Mouse (Mus musculus): ENCODE data around the gene Tmem186. TPM values are rescaled to one million over a fixed set of nuclear protein-coding genes. Genes with fewer than 3 reads are reported as not detected.

Gene Tmem186
- polyA plus RNA-seq, 1 experiment from 2014 or later = 6.0 TPM

DNA sequence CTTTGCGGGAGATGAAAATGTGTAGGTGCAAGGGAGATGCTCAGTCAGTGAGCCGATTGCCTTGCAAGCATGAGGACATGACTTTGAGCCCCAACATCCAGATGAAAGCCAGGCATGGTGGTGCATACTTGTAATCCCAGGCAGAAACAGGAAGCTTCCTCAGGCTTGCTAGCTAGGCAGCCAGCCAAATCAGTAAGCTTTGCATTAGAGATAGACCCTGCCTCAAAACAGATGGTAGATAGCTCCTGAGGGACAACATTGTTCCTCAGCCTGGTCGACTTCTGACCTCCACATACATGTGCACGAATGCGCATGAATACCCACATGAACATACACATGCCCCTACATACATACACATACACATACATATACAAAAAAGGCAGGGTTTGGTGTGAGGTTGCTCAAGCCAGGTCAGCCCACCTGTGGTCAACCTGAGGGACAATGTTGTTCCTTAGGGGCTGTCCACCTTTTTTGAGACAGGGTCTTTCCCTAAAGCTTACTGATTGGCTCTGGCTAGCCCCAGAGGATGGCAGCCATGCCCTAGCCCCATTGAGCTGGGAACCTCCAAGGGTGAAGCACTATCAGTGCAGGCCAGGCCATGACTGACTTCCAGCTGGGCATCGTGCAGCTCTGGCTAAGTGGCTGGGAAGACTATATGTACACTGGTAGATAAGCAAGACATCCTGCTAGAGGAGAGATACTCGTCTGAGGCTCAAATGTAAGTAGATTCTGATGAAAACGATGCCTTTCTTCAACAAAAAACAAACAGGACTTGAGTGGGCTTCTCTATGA is 25.1 kb downstream of the Tmem186 start:
- H3K36me3 ChIP-seq (ENCODE audit: inconsistent target) = no peaks in the 10 kb centered on the region
- no peaks in the 10 kb centered on the region for H3K79me2 ChIP-seq (ENCODE audit: inconsistent target)
- no peak overlapping the region for H3K27ac ChIP-seq
- WGBS (ENCODE audit: missing documents) = 81% methylated on average over 8 of the region's 8 CpGs
- no peak overlapping the region for H3K4me3 ChIP-seq (ENCODE audit: inconsistent target)

DNA sequence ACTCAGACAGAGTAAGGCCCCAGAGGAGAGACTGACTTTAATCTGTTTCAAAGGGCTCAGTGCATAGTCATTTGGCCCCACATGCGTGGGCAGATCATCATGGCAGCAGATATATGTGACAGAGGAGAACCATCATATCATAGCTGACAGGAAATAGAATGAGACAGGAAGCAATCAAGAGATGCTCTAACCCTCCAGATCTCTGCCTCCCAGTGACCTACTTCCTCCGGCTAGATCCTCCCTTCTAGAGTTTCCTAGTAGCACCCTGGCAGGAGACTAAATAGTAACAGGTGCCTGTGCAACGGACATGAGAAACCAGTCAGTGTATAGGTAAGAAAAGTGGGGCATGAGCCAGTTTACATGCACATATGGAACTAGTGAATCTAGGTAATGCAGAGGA is 27.1 kb downstream of the Tmem186 start:
- no peaks in the 10 kb centered on the region for H3K79me2 ChIP-seq (ENCODE audit: inconsistent target)
- H3K27ac ChIP-seq = no peak overlapping the region
- no peak overlapping the region for H3K4me3 ChIP-seq (ENCODE audit: inconsistent target)
- 81% methylated on average over 3 of the region's 3 CpGs for WGBS (ENCODE audit: missing documents)
- no peaks in the 10 kb centered on the region for H3K36me3 ChIP-seq (ENCODE audit: inconsistent target)

DNA sequence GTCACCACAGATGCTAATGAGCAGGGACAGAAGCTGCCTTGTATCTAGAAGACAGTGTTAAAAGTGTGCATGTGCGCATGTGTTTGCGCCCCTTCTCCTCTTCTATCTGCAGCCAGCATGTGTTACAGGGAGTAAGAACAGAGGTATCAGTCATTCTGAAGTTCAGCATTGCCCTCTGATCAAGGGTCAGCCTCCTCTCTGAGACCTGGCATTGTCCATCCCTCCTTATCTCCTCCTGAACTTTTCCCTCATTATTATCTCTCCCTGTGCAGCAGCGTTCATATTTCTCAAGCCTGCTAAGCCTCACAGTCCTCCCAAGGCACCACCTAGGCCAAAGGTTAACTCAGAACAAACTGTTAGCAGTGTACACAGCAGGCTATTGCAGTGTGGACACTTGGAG is 33.7 kb downstream of the Tmem186 start:
- no peak overlapping the region for H3K4me3 ChIP-seq (ENCODE audit: inconsistent target)
- no peak overlapping the region for H3K27ac ChIP-seq
- no peaks in the 10 kb centered on the region for H3K79me2 ChIP-seq (ENCODE audit: inconsistent target)
- no peaks in the 10 kb centered on the region for H3K36me3 ChIP-seq (ENCODE audit: inconsistent target)
- WGBS (ENCODE audit: missing documents) = 94% methylated on average over 2 of the region's 3 CpGs

DNA sequence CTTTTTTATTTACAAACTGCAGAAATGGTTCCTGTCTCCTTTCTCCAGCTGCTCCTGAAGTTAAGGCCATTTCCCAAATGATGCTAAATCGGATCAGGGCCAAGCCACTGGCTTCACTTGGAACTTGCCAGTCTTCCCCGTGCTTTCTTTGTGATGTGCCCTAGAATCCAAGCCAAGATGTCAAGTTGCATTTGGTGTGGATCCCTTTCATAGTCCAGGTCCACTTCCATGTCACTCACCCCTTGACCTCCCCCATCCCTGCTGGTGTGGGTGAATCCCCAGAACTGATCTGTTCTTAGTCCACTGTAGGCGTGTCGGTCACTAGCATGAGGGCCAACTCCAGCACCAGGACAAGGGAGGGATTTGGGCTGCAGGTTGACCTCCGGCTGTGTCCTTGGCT is 40.0 kb downstream of the Tmem186 start:
- H3K27ac ChIP-seq = no peak overlapping the region
- 95% methylated on average over 5 of the region's 5 CpGs for WGBS (ENCODE audit: missing documents)
- H3K79me2 ChIP-seq (ENCODE audit: inconsistent target) = no peaks in the 10 kb centered on the region
- H3K36me3 ChIP-seq (ENCODE audit: inconsistent target) = no peaks in the 10 kb centered on the region
- no peak overlapping the region for H3K4me3 ChIP-seq (ENCODE audit: inconsistent target)

DNA sequence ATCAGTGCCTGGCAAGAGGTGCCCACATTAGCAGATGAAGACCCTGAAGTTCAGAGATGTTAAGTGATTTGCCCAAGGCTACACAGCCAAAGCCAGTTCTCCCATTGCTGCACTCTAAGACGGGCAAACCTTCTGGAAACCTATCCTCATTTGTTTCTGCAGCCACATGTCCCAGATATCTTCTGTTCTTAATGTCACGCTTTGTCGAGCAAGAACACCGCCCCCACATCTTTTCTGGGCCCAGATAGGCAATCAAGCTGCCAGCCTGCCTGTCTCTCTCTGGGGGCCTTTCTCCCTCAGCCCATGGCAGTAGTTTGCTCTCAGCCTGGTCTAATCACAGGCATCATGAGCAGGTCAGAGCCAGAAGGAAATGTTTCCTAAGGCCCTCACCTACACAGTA is 41.2 kb downstream of the Tmem186 start:
- Histone ChIP-seq H3K4me3 (ENCODE audit: inconsistent target) (no peak overlapping the region), H3K79me2 (ENCODE audit: inconsistent target) (no peaks in the 10 kb centered on the region), H3K27ac (no peak overlapping the region), H3K36me3 (ENCODE audit: inconsistent target) (no peaks in the 10 kb centered on the region)
- 81% methylated on average over 4 of the region's 4 CpGs for WGBS (ENCODE audit: missing documents)

DNA sequence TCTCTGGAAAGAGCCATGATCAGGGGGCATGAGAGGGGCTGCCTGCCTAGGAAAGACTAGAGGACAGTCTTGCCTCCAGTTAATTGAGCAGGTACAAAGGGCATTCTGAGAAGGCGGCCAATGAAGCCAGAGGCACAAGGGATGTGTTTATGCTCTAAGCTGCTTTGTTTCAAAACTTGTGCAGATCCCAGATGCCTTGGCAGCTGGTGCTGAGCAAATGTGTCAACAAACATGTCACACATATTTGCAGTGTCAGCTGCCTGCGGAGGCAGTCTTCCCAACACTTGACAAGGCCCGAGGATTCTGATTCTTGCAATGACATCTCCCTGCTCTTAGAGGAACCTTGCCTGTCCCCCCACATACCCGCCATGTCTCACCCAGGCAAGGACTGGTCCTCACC is 42.1 kb downstream of the Tmem186 start:
- WGBS (ENCODE audit: missing documents) = 91% methylated on average over 4 of the region's 4 CpGs
- Histone ChIP-seq H3K27ac (no peak overlapping the region), H3K4me3 (ENCODE audit: inconsistent target) (no peak overlapping the region), H3K79me2 (ENCODE audit: inconsistent target) (no peaks in the 10 kb centered on the region), H3K36me3 (ENCODE audit: inconsistent target) (no peaks in the 10 kb centered on the region)

DNA sequence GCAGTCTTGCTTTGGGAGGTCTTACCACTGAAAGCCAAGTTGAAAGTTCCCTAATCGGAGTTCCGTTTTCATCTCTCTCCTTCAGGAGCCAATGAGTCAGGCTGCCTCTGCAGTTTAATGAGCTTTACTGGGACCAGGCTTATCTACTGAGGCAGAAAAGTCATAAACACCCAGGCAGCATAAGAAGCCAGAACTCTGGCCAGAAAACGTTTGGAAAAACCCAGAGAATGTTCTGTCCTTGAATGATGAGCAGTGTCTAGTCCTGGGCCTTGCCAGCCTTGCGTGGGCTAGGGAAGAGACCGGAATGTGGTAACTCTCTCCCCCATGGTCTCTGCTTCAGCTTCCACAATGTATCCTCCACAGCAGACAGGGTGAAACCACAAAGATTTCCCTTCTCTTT is 52.5 kb downstream of the Tmem186 start:
- Histone ChIP-seq H3K27ac (no peak overlapping the region), H3K4me3 (ENCODE audit: inconsistent target) (no peak overlapping the region), H3K79me2 (ENCODE audit: inconsistent target) (no peaks in the 10 kb centered on the region), H3K36me3 (ENCODE audit: inconsistent target) (no peaks in the 10 kb centered on the region)
- WGBS (ENCODE audit: missing documents) = 69% methylated on average over 5 of the region's 5 CpGs

DNA sequence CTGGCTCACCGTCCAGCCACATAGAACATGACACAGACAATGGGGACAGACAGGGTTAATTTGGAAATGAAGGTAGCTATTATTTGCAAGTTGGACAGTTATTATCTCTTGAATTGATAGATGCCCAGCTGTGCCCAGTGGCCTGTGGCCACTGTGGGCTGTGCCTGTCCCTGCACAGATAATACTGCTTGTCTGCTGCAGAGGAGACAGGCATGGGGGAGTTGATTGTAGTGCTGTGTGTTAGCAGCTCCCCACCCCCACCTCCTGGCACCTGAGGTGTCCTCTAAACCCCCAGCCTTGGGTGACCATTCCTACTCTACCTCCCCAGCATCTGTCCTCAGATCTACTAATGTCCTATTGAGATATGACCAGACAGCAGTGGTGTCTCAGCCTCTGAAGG is 53.3 kb downstream of the Tmem186 start:
- WGBS (ENCODE audit: missing documents) = 100% methylated on average over 1 of the region's 1 CpGs

More for the DNA sequence above, 53.3 kb downstream of the Tmem186 start:
- H3K4me3 ChIP-seq (ENCODE audit: inconsistent target) = no peak overlapping the region
- H3K36me3 ChIP-seq (ENCODE audit: inconsistent target) = no peaks in the 10 kb centered on the region
- no peak overlapping the region for H3K27ac ChIP-seq
- H3K79me2 ChIP-seq (ENCODE audit: inconsistent target) = no peaks in the 10 kb centered on the region

Other genes with a start within 250 kb of the Tmem186 start
- not detected in 3 replicates for gene Tmem114, start 212.6 kb downstream of the Tmem186 start, polyA plus RNA-seq (2018)
- 3.4 to 6.3 TPM (median 5.4 TPM) in 3 replicates for gene Mettl22, start 166.9 kb downstream of the Tmem186 start, polyA plus RNA-seq (2018)
- gene Abat, start 124.3 kb downstream of the Tmem186 start, polyA plus RNA-seq (2018) = not detected in 3 replicates
- gene Pmm2, start within 50 bp of the Tmem186 start, polyA plus RNA-seq (2018) = 58.2 to 78.8 TPM (median 59.4 TPM) in 3 replicates
- gene Carhsp1, start 34.4 kb upstream of the Tmem186 start, polyA plus RNA-seq (2018) = 10.6 to 24.9 TPM (median 19.0 TPM) in 3 replicates
- gene Gm5767, start 43.1 kb upstream of the Tmem186 start, polyA plus RNA-seq (2018) = not detected in 3 replicates
- gene Usp7, start 154.6 kb upstream of the Tmem186 start, polyA plus RNA-seq (2018) = 46.1 to 73.0 TPM (median 65.1 TPM) in 3 replicates
- gene 1810013L24Rik, start 192.4 kb upstream of the Tmem186 start, polyA plus RNA-seq (2018) = 33.2 to 46.9 TPM (median 39.9 TPM) in 3 replicates

All from macrophage (primary cell).